Mouse (Mus musculus) C2C12 (cell line): ENCODE results near the gene Snap25. TPM values are rescaled to one million over a fixed set of nuclear protein-coding genes. Genes with fewer than 3 reads are reported as not detected.

Experiments used
- H3K27me3 ChIP-seq: one replicate; pipeline ENCODE4 v1.6.1; 2011; ENCODE audit not compliant: control insufficient read depth, insufficient read depth, insufficient read length
- H3K36me3 ChIP-seq: one replicate; pipeline ENCODE4 v1.6.1; 2011; ENCODE audit not compliant: control insufficient read depth, insufficient read depth
- H3K4me3 ChIP-seq: one replicate; pipeline ENCODE4 v1.5.1; 2011; ENCODE audit warnings: mild to moderate bottlenecking, control low read depth; ENCODE audit not compliant: poor library complexity, insufficient read depth, severe bottlenecking
- H3K79me2 ChIP-seq: one replicate; pipeline ENCODE4 v1.6.1; 2011; ENCODE audit not compliant: control insufficient read depth, insufficient read depth
- H3K79me3 ChIP-seq: one replicate; pipeline ENCODE4 v1.6.1; 2011; ENCODE audit warnings: low read depth, control low read depth
- H3ac ChIP-seq: one replicate; pipeline ENCODE3; 2011; ENCODE audit warnings: low read depth; ENCODE audit not compliant: control insufficient read depth, insufficient read length
- CEBPB ChIP-seq: IDR thresholded peaks from one replicate; pipeline ENCODE4 v1.6.1; 2011; ENCODE audit warnings: low read depth, mild to moderate bottlenecking, control low read depth, moderate library complexity
- CTCF ChIP-seq: IDR thresholded peaks from one replicate; pipeline ENCODE4 v1.5.1; 2011; ENCODE audit not compliant: control insufficient read depth, insufficient read depth, insufficient read length
- FOSL1 ChIP-seq: IDR thresholded peaks from one replicate; pipeline ENCODE4 v1.8.0; 2011; ENCODE audit warnings: mild to moderate bottlenecking, low read length; ENCODE audit not compliant: poor library complexity, insufficient read depth, severe bottlenecking
- MAX ChIP-seq: IDR thresholded peaks from one replicate; pipeline ENCODE4 v1.6.1; 2011; ENCODE audit warnings: mild to moderate bottlenecking, control low read depth
- MYOD1 ChIP-seq: IDR thresholded peaks from one replicate; pipeline ENCODE4 v1.6.1; 2011; ENCODE audit warnings: low read depth; ENCODE audit not compliant: control insufficient read depth, insufficient read length
- MYOG ChIP-seq: IDR thresholded peaks from one replicate; pipeline ENCODE4 v1.6.1; 2011; ENCODE audit not compliant: control insufficient read depth, insufficient read length; ENCODE audit errors: extremely low read depth
- USF1 ChIP-seq: IDR thresholded peaks from one replicate; pipeline ENCODE4 v1.6.1; 2011; ENCODE audit warnings: low read depth, mild to moderate bottlenecking, control low read depth, moderate library complexity
- polyA plus RNA-seq: library from polyadenylated mRNA; unstranded; fragments of >200 nt; fragmentation: generic; extraction: Trizol; gene quantifications from one replicate; pipeline ENCODE4 v1.2.1, GENCODE M21; 2012; ENCODE audit warnings: missing spikeins

Snap25 gene
- polyA plus RNA-seq, 1 experiment: not detected

GRCm38 (mm10) chr2:136758809-136759551 lies 45.7 kb downstream of the Snap25 start:
- no peaks in the 10 kb centered on the region for H3K36me3 ChIP-seq
- no peak overlapping the region for H3ac ChIP-seq
- no peaks in the 10 kb centered on the region for H3K27me3 ChIP-seq
- H3K4me3 ChIP-seq: no peak overlapping the region
- no peaks in the 10 kb centered on the region for H3K79me2 ChIP-seq
- no peak for TF ChIP-seq CEBPB
- no peak for TF ChIP-seq USF1
- TF ChIP-seq FOSL1: no peak
- no peak for TF ChIP-seq MYOG
- no peak for TF ChIP-seq CTCF
- no peak for TF ChIP-seq MAX
- no peak for TF ChIP-seq MYOD1
- no peaks in the 10 kb centered on the region for H3K79me3 ChIP-seq

DNA sequence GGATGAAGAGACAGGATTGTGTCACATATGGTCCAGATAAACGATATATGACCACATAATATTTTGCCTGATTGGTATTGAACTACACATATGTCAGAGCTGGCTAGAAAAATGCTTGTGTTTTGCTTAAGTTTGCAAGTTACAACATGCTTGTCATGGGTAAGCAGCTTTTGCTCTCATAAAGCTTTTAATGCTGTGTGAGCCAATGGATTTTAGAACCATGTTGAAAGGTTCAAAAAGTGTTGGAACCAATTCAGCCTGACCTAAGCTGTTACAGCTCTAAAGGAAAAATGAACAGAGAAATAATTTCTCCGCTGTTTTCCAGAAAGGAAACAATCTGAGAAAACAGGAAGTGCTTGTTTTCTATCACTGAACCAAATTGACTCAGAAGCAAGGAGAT lies 64.9 kb downstream of the Snap25 start:
- Histone ChIP-seq H3K4me3 (no peak overlapping the region), H3K79me3 (no peaks in the 10 kb centered on the region), H3K27me3 (no peaks in the 10 kb centered on the region), H3K79me2 (no peaks in the 10 kb centered on the region), H3K36me3 (no peaks in the 10 kb centered on the region), H3ac (no peak overlapping the region)
- no peak for TF ChIP-seq CTCF
- no peak for TF ChIP-seq USF1
- TF ChIP-seq FOSL1: no peak
- TF ChIP-seq CEBPB: no peak
- TF ChIP-seq MYOD1: no peak
- TF ChIP-seq MAX: no peak
- TF ChIP-seq MYOG: no peak

- Histone ChIP-seq H3K79me2 (no peaks in the 10 kb centered on the region), H3K4me3 (no peak overlapping the region), H3ac (no peak overlapping the region), H3K79me3 (no peaks in the 10 kb centered on the region), H3K27me3 (no peaks in the 10 kb centered on the region), H3K36me3 (no peaks in the 10 kb centered on the region)
- TF ChIP-seq MYOD1: no peak
- no peak for TF ChIP-seq MAX
- TF ChIP-seq CEBPB: no peak
- no peak for TF ChIP-seq MYOG
- TF ChIP-seq FOSL1: no peak
- TF ChIP-seq CTCF: no peak
- no peak for TF ChIP-seq USF1
These were observed 65.4 kb downstream of the Snap25 start for GRCm38 (mm10) chr2:136778674-136779073.

GRCm38 (mm10) chr2:136780268-136780667 lies 67.0 kb downstream of the Snap25 start:
- no peak for TF ChIP-seq CEBPB
- TF ChIP-seq MAX: no peak
- no peak for TF ChIP-seq CTCF
- no peak for TF ChIP-seq USF1
- no peak for TF ChIP-seq MYOD1
- no peak for TF ChIP-seq FOSL1
- no peak for TF ChIP-seq MYOG
- Histone ChIP-seq H3K4me3 (no peak overlapping the region), H3K36me3 (no peaks in the 10 kb centered on the region), H3ac (no peak overlapping the region), H3K79me3 (no peaks in the 10 kb centered on the region), H3K27me3 (no peaks in the 10 kb centered on the region), H3K79me2 (no peaks in the 10 kb centered on the region)

GRCm38 (mm10) chr2:136784310-136784709 lies 71.1 kb downstream of the Snap25 start:
- Histone ChIP-seq H3K79me3 (no peaks in the 10 kb centered on the region), H3ac (no peak overlapping the region), H3K36me3 (no peaks in the 10 kb centered on the region), H3K27me3 (no peaks in the 10 kb centered on the region), H3K4me3 (no peak overlapping the region), H3K79me2 (no peaks in the 10 kb centered on the region)
- no peak for TF ChIP-seq CTCF
- no peak for TF ChIP-seq USF1
- no peak for TF ChIP-seq MAX
- no peak for TF ChIP-seq MYOG
- no peak for TF ChIP-seq FOSL1
- no peak for TF ChIP-seq CEBPB
- no peak for TF ChIP-seq MYOD1
